Mouse (Mus musculus): ENCODE results near the gene Naga. TPM values are rescaled to one million over a fixed set of nuclear protein-coding genes. Genes with fewer than 3 reads are reported as not detected.

Naga gene
- total and polyA plus RNA-seq, 3 experiments, result 22.6 to 54.3 (median 27.0) TPM

DNA sequence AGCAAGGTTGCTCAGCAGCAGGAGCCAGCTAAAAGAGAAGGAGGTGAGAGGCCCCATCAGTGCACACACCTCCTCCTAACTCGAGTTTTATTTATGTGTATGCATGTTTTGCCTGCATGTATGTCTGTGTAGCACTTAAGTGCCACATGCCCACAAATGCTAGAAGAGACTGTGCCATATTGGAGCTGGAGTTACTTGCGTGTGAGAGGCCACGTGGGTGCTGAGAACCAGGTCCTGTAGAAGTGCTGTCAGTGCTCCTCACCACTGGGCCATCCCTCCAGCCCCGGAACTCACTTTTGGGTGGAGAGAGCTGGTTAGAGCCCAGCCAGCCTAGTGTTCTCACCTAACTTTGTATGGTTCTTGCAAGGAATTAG, 8.6 kb upstream of the Naga start:
- peaks cover 7% of the 10 kb centered on the region; the same call in 1 of the 2 replicates for H3K79me2 ChIP-seq (replicated peaks; ENCODE audit: control insufficient read depth, insufficient read depth, low read length)
- peak overlapping the region; percentile 28; the same call in 1 of the 2 replicates for H3K9ac ChIP-seq (ENCODE audit: low read depth, low read length)
- WGBS, result 59% methylated on average over 4 of the region's 4 CpGs
- H3K27me3 ChIP-seq (ENCODE audit: control insufficient read depth, insufficient read depth, low read length), result no peaks in the 10 kb centered on the region
- DNase-seq, result no peak
- peak overlapping the region; percentile 65; the same call in 1 of the 2 replicates for H3K4me3 ChIP-seq
- H3K36me3 ChIP-seq (ENCODE audit: control insufficient read depth, insufficient read depth, low read length), result peaks cover 7% of the 10 kb centered on the region
- H3K4me1 ChIP-seq (ENCODE audit: control insufficient read depth, insufficient read depth, low read length), result peaks cover 17% of the 10 kb centered on the region
- intact Hi-C loops (cut with DNase I), result loop anchor here (5.0 kb wide), 1 partner anchor 200 kb away; the partner anchor contains the start of gene Srebf2
- no peak for TF ChIP-seq CTCF (IDR thresholded peaks at IDR 0.05)
- no peak for TF ChIP-seq POLR2A (IDR thresholded peaks at IDR 0.05; ENCODE audit: insufficient read depth, low read depth, low read length)
- TF ChIP-seq EP300 (IDR thresholded peaks at IDR 0.05; ENCODE audit: insufficient read depth, low read depth, low read length), result no peak
- H3K27ac ChIP-seq, result peak overlapping the region; percentile 100

DNA sequence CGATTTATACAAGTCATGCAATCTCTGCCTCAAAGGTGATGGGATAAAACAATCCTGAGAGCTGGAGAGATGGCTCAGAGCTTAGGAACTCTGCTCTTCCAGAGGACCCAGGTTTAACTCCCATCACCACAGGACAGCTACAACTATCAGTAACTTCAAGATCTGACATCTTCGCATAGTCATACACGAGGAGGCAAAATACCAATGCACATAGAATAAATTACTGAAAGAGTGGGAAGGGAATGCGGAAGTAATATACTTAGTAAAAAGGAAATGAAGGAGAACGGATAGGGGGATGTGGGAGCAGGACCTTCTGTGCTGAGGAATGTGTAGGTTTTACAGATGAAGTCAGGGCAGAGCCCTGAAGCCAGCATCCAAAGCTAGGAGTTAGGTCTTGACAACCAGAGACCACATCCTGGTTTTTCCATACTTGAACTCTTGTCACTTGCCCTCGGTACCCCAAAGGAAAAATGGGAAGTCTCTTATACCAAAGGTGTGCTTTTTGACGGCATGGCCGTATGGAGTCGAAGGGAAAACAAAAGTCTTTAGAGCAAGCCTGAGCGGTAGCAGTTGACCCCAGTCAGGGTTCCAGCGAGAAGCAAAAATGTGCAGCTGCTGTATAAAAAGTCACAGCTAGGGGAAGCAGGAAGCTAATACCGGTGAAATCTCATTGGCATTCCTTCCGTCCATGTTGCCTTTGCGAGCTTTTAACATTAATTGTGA, 8.0 kb upstream of the Naga start:
- intact Hi-C loops (cut with DNase I), result loop anchor here (5.0 kb wide), 1 partner anchor 199 kb away; the partner anchor contains the start of gene Srebf2

DNA sequence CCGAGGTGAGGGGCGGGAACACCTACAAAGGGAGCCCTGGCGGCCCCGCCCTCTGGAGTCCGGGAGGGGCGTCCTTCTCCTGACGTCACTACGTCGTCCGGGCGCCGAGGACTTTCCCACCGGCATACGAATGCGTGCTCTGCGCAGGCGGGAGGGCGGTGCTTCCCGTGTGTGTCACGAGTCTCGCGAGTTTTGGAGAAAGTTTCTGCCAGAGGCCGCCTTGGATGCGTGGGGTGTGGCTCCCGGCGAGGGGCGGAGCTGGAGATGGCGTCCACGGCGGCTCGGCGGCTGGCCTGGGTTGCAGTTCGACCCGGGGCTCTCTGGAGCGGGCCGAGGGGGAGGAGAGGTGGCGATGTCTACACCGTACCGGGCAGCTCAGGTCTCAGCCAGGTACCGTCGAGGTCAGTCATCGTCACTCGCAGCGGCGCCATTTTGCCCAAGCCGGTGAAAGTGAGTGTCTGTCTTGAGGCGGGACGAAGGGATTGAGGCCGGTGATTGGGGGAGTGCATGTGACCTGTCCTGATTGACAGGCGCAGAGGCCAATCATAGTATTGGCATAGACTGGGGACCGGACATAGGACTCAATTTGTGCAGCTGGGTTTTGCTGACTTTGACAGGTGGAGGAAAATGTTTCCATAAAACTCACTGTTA, 7.2 kb upstream of the Naga start:
- peak overlapping the region; percentile 65 for H3K4me3 ChIP-seq
- H3K27me3 ChIP-seq (ENCODE audit: control insufficient read depth, insufficient read depth, low read length), result no peaks in the 10 kb centered on the region
- intact Hi-C loops (cut with DNase I), result loop anchor here (5.0 kb wide), 1 partner anchor 199 kb away; the partner anchor contains the start of gene Srebf2
- TF ChIP-seq EP300 (IDR thresholded peaks at IDR 0.05; ENCODE audit: insufficient read depth, low read depth, low read length) (0 out of 2 replicates have a peak, but pooled peaks have one; percentile 51), POLR2A (IDR thresholded peaks at IDR 0.05; ENCODE audit: insufficient read depth, low read depth, low read length) (peak; percentile 69), CTCF (IDR thresholded peaks at IDR 0.05) (no peak)
- H3K27ac ChIP-seq, result peak overlapping the region; percentile 100
- peak overlapping the region; percentile 81 for H3K9ac ChIP-seq (ENCODE audit: low read depth, low read length)
- peak; percentile 97 to 98 for DNase-seq
- peaks cover 7% of the 10 kb centered on the region; the same call in 1 of the 2 replicates for H3K79me2 ChIP-seq (replicated peaks; ENCODE audit: control insufficient read depth, insufficient read depth, low read length)
- WGBS, result under 1% methylated on average over 51 of the region's 51 CpGs
- peaks cover 15% of the 10 kb centered on the region for H3K4me1 ChIP-seq (ENCODE audit: control insufficient read depth, insufficient read depth, low read length)
- peaks cover 7% of the 10 kb centered on the region; the same call in 1 of the 2 replicates for H3K36me3 ChIP-seq (ENCODE audit: control insufficient read depth, insufficient read depth, low read length)

More for the DNA sequence above, 8.0 kb upstream of the Naga start:
- H3K27me3 ChIP-seq (ENCODE audit: control insufficient read depth, insufficient read depth, low read length), result no peaks in the 10 kb centered on the region
- peak overlapping the region; percentile 100 for H3K27ac ChIP-seq
- WGBS, result 17% methylated on average over 14 of the region's 14 CpGs
- H3K9ac ChIP-seq (ENCODE audit: low read depth, low read length), result peak overlapping the region; percentile 69
- peaks cover 15% of the 10 kb centered on the region for H3K4me1 ChIP-seq (ENCODE audit: control insufficient read depth, insufficient read depth, low read length)
- peaks cover 7% of the 10 kb centered on the region; the same call in 1 of the 2 replicates for H3K36me3 ChIP-seq (ENCODE audit: control insufficient read depth, insufficient read depth, low read length)
- peak overlapping the region; percentile 65 for H3K4me3 ChIP-seq
- TF ChIP-seq CTCF (IDR thresholded peaks at IDR 0.05) (peak; percentile 23; the same call in 1 of the 2 replicates), EP300 (IDR thresholded peaks at IDR 0.05; ENCODE audit: insufficient read depth, low read depth, low read length) (no peak)
- DNase-seq, result no peak
- peaks cover 7% of the 10 kb centered on the region; the same call in 1 of the 2 replicates for H3K79me2 ChIP-seq (replicated peaks; ENCODE audit: control insufficient read depth, insufficient read depth, low read length)

DNA sequence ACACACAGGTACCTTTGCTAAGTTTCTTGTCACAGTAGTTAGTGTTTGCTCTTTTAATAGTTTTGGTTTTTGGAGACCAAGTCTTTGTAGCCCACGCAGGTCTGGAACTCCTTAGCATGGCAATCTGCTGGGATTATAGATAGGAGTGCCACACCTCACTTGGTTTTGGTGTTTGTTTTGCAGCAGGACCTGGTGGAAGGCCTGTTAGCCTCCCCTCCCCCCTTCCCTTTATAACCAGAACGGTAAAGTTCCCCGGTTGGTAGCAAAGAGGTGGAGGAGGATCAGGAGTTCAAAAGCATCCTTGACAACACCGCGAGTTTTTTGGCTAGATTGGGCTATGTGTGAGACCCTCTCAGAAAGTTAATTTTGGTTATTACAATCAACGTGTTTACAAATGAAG, 6.2 kb upstream of the Naga start:
- no peak overlapping the region for H3K27ac ChIP-seq
- intact Hi-C loops (cut with DNase I), result loop anchor here (5.0 kb wide), 1 partner anchor 198 kb away; the partner anchor contains the start of gene Srebf2
- 91% methylated on average over 6 of the region's 6 CpGs for WGBS

DNA sequence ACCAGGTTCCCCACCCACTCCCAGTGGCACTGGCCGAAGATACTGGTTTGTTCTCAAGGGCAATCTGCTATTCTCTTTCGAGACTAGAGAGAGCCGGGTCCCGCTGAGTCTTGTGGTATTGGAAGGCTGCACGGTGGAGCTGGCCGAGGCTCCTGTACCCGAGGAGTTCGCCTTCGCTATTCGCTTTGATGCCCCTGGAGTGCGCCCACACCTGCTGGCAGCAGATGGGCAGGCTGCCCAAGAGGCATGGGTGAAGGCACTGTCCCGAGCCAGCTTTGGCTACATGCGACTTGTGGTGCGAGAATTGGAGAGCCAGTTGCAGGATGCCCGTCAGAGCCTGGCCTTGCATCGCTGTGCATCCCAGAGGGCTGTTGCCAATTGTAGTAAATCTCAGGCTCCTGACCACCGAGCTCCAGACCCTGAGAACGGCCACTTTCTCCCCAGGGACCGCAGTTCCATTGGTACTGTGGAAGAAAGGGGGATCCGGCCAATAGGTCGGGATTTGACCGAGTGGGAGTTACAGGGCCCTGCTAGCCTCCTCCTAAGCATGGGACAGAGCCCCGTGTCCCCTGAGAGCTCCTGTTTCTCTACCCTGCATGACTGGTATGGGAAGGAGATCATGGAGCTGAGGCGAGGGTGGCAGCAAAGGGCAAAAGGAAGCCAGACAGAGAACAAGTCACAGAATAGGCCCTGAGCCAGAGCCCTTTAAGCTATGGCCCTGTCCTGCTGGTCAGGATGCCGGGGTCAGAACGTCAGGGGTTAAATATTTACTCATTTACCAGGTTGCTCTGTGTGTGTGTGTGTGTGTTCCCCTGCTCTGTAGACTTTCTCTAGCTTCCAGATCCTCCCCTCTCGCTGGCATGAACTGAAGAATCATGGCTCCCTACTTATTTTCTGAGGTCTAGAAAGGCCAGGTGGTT, 4.9 kb upstream of the Naga start:
- no peak overlapping the region for H3K9ac ChIP-seq (ENCODE audit: low read depth, low read length)
- H3K36me3 ChIP-seq (ENCODE audit: control insufficient read depth, insufficient read depth, low read length), result peaks cover 7% of the 10 kb centered on the region; the same call in 1 of the 2 replicates
- peaks cover 6% of the 10 kb centered on the region; the same call in 1 of the 2 replicates for H3K79me2 ChIP-seq (replicated peaks; ENCODE audit: control insufficient read depth, insufficient read depth, low read length)
- TF ChIP-seq EP300 (IDR thresholded peaks at IDR 0.05; ENCODE audit: insufficient read depth, low read depth, low read length) (no peak), POLR2A (IDR thresholded peaks at IDR 0.05; ENCODE audit: insufficient read depth, low read depth, low read length) (no peak), CTCF (IDR thresholded peaks at IDR 0.05) (no peak)
- WGBS, result 88% methylated on average over 27 of the region's 27 CpGs
- H3K4me1 ChIP-seq (ENCODE audit: control insufficient read depth, insufficient read depth, low read length), result peaks cover 15% of the 10 kb centered on the region
- H3K4me3 ChIP-seq, result no peak overlapping the region
- no peaks in the 10 kb centered on the region for H3K27me3 ChIP-seq (ENCODE audit: control insufficient read depth, insufficient read depth, low read length)
- intact Hi-C loops (cut with DNase I), result no loop called here
- no peak for DNase-seq
- H3K27ac ChIP-seq, result no peak overlapping the region

More for the DNA sequence above, 6.2 kb upstream of the Naga start:
- Histone ChIP-seq H3K27me3 (ENCODE audit: control insufficient read depth, insufficient read depth, low read length) (no peaks in the 10 kb centered on the region), H3K4me1 (ENCODE audit: control insufficient read depth, insufficient read depth, low read length) (peaks cover 15% of the 10 kb centered on the region), H3K79me2 (replicated peaks; ENCODE audit: control insufficient read depth, insufficient read depth, low read length) (peaks cover 6% of the 10 kb centered on the region; the same call in 1 of the 2 replicates), H3K9ac (ENCODE audit: low read depth, low read length) (no peak overlapping the region), H3K4me3 (no peak overlapping the region), H3K36me3 (ENCODE audit: control insufficient read depth, insufficient read depth, low read length) (peaks cover 7% of the 10 kb centered on the region; the same call in 1 of the 2 replicates)
- no peak for DNase-seq
- TF ChIP-seq POLR2A (IDR thresholded peaks at IDR 0.05; ENCODE audit: insufficient read depth, low read depth, low read length), result no peak
- TF ChIP-seq CTCF (IDR thresholded peaks at IDR 0.05), result no peak
- no peak for TF ChIP-seq EP300 (IDR thresholded peaks at IDR 0.05; ENCODE audit: insufficient read depth, low read depth, low read length)
